Mouse (Mus musculus) left cerebral cortex, adult 2 months (tissue): ENCODE data around the gene Ctsc. TPM values are rescaled to one million over a fixed set of nuclear protein-coding genes. Genes with fewer than 3 reads are reported as not detected.
"Not testable (repeated sequence)": the region's sequence is repeated elsewhere in the genome, so short reads cannot be mapped to it uniquely, and the experiment has no call there.

Experiments used
- DNase-seq, 2 experiments: peaks; one replicate each; pipeline ENCODE4 v3.0.0; 2021 to 2022; ENCODE audit warnings: low spot score in 2 of 2, mixed read lengths in 1 of 2; ENCODE audit errors: extremely low spot score in 1 of 2
- H3K27ac ChIP-seq: fragments of 200-600 bp; 2 replicates; pipeline ENCODE4 v1.8.1; 2022
- H3K4me3 ChIP-seq: fragments of 200-600 bp; 2 replicates; pipeline ENCODE4 v1.8.1; 2022
- CTCF ChIP-seq: fragments of 200-600 bp; IDR thresholded peaks from 2 replicates; pipeline ENCODE4 v1.8.1; 2022; ENCODE audit warnings: antibody characterized with exemption, mild to moderate bottlenecking, moderate library complexity
- intact Hi-C: fragments of 180-260 bp; cut with DNase I; formaldehyde crosslinking; loops from one replicate; pipeline ENCODE4 v1.15.1; 2025
- long read RNA-seq, 2 experiments: library from polyadenylated mRNA; stranded (forward); transcript quantifications; one replicate each; pipeline ENCODE4 v2.0.0; 2021; ENCODE audit warnings: borderline mapping rate in 2 of 2
- total RNA-seq, 2 experiments: library from RNA; stranded (reverse); gene quantifications; 2 replicates each; pipeline ENCODE4 v1.2.3; 2021

The Ctsc gene
- total RNA-seq = 1 to 10 TPM; 8.7 to 9.6 TPM
- long read RNA-seq, experiment 1, transcript Ctsc-201 (7 exons, 2,493 nt) = major isoform, 9 of 15 reads
- long read RNA-seq, experiment 1, partial matches to known transcripts = 2 of 15 reads
- long read RNA-seq, experiment 1, other reads (novel, unspliced or antisense) = 0 of 15 reads
- long read RNA-seq, experiment 2, transcript Ctsc-201 (7 exons, 2,493 nt) = major isoform, 5 of 7 reads
- long read RNA-seq, experiment 2, partial matches to known transcripts = 0 of 7 reads
- long read RNA-seq, experiment 2, other reads (novel, unspliced or antisense) = 1 of 7 reads

DNA sequence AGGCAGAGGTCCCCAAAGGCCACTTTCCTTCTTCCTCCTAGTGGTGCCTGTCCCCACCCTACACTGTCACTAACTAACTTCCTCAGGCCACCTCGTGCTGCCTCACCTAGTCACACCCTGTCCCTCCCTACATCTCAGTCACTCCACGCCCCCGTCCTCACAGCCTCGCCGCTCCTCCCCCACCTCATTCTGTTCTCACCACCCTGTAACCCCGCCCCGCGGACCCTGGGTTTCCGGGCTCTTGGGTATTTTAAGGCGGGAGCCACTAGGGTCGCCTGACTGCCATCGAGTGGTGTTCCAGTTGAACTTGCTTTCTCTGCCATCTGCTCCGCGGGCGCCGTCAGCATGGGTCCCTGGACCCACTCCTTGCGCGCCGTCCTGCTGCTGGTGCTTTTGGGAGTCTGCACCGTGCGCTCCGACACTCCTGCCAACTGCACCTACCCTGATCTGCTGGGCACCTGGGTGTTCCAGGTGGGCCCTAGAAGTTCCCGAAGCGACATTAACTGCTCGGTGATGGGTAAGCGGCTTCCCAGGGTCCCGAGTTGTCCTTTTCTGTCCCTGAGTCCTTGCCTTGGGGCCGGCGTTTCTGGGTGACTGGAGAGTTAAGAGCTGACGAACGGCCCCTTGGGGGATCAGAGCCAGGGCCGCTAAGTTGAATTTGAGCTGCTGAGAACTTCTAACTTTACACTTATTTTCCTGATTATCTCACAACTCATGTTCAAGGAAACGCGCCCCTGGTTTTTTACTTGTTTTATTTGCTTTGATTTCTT is at the start of gene Ctsc:
Ctsc (plus strand) TSS at position 228 of the 770 bp plus-strand sequence.
- peak; percentile 10 for TF ChIP-seq CTCF
- peak within 1 kb of the TSS; percentile 44 for H3K27ac ChIP-seq
- H3K4me3 ChIP-seq = peak within 1 kb of the TSS; percentile 54
- peak; percentile 39 to 57 for DNase-seq
- intact Hi-C loops = loop anchor here (1.0 kb wide), 1 partner anchor 21 kb away; no protein-coding TSS in a partner anchor

DNA sequence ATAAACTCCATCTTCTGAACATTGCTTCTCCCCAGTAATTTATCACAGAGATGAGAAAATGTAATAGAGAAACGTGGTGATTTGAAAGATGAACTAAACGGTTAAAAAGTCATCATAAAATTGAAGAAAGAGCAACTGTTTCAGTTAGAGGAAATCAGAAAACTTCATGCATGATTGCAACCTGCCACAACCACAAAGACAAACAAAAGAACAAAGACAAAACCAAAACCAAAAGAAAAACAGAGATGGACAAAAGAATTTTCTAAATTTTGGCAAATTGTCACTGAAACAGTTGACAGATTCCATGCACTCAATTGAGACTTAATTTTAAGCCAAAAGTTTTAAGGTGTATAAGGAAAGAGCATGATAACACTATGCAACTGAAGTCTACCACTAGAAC is 48.8 kb upstream of the Ctsc start:
- Histone ChIP-seq H3K27ac (no peak overlapping the region), H3K4me3 (no peak overlapping the region)
- no peak for TF ChIP-seq CTCF
- DNase-seq = no peak
- intact Hi-C loops = no loop called here

DNA sequence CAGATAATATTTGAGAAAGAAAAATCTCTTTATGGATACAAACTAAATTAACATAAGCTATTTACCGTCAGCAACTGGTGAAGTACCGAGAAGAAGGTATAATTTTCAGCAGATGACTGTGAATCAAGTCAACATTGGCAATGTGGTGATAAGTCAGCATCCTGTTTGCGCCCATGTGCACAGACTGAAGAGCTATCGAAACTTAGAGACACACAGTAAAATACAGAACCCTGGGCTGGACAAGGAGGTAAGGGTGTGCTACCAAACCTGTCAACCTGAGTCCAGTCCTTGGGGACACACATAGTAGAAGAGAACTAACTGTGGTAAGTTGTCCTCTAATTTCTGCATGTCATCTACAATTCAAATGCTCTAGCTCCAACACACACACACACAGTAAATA is 47.8 kb upstream of the Ctsc start:
- Histone ChIP-seq H3K27ac (no peak overlapping the region), H3K4me3 (no peak overlapping the region)
- no peak for TF ChIP-seq CTCF
- no peak for DNase-seq
- intact Hi-C loops = loop anchor here (5.0 kb wide), 1 partner anchor 1192 kb away; no protein-coding TSS in a partner anchor

DNA sequence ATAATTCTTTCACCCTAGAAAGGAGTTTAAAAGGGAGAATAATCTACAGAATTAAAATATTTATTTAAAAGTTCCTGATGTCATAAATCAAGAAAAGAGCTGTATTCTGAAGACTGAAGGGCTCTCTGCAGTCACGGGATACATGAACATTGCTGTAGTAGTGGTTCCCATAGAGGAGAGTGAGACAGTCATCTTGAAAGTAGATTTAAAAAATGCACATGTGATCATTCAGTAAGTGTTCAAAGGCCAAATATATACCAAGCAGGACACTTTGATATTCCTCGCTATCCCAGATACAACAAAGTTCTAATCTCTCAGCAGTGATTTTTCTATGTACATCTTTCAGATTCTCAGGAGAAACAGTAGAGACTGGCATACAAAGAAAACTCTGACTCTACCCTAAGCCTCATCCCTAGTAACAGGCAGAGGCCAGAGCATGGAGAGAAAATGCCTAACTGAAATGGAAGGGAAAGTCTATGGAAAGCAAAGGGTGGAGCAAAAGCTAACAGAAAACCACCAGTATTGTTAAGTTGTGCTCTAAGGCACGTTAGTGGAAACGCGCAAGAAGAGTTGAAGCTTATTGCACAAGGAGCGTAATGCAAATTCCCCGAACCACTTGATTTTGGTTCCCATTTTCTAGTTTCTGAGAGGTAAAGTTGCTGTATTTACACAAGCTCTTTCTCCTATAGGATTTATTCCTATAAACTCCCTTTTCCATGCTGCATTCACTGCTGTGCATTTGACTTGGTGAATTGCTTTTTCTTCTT is 46.9 kb upstream of the Ctsc start:
- intact Hi-C loops = loop anchor here (5.0 kb wide), 1 partner anchor 1191 kb away; no protein-coding TSS in a partner anchor
- no peak for TF ChIP-seq CTCF
- H3K27ac ChIP-seq = no peak overlapping the region

DNA sequence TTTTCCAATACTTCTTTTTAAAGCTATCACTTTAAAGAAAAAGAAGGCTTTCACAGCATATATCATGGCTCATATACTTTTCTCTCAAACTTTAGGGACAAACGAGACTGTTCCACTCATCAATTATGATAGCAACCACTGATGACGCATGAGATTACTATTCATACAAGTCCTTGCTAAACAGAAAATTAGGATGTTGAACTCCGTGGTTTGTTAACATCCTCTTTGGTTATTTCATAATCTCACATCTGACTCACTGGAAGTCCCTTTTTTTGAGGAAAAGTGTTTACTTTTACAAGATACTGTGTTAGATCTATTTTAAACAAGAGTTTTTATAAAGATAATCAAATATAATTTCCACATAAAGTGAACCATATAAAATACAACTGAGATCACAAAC is 34.8 kb upstream of the Ctsc start:
- TF ChIP-seq CTCF = no peak
- intact Hi-C loops = no loop called here
- Histone ChIP-seq H3K4me3 (no peak overlapping the region), H3K27ac (no peak overlapping the region)
- DNase-seq = no peak

More for the DNA sequence above, 46.9 kb upstream of the Ctsc start:
- DNase-seq = no peak
- H3K4me3 ChIP-seq = no peak overlapping the region

DNA sequence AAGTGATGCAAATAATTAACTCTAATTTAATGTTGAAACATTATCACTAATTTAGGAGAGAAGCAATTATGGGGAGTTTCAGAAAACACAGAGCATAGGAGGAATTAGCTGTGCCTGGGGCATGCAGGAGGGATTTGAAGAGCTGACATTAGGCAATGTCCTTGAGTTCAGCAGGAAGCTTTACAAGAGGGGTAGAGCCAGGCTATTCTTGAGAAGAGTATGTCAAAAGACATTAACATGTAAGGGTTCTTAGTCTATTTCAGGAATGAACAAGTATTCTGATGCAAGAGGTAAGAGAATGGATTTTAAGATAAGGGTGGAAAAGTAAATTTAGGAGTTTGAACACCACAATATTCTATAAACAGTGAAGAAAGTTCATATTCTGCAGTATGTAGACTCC is 33.4 kb upstream of the Ctsc start:
- Histone ChIP-seq H3K27ac (no peak overlapping the region), H3K4me3 (no peak overlapping the region)
- no peak for DNase-seq
- no peak for TF ChIP-seq CTCF
- intact Hi-C loops = no loop called here

DNA sequence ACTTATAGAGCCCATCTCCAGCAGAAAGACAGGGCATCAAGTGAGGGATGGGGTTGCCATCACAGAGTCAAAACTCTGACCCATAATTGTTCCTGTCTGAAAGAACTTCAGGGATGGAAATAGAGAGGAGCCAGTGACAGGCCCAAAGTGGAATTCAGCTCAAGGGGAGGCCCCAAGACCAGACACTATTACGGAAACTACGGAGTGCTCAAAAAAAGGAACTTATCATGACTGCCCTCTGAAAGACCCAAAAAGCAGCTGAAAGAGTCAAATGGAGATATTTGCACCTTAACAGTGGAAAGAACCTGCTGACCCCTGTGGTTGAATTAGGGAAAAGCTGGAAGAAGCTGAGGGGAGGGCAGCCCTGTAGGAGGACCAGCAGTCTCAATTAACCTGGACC is 27.5 kb upstream of the Ctsc start:
- H3K4me3 ChIP-seq, DNase-seq, intact Hi-C loops, H3K27ac ChIP-seq: not testable (repeated sequence)

DNA sequence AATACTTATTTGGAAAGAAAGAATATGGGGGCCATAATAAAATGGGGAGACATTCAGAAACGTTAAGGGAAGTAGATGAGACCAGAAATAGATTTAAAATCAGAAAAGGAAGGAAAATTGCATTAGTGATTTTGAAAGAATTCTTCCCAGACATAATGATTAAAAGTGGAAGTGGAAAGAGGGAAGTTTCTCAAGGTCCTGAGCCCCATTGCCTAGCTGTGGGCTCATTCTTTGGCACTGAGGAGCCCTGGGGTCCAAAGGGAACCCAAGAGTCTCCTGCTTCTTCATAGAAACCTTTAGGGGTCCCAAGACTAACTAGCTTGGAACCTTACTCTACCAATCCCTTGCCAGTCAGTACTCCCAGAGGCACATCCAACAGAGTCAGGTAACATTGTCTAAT is 26.4 kb upstream of the Ctsc start:
- Histone ChIP-seq H3K27ac (no peak overlapping the region), H3K4me3 (no peak overlapping the region)
- DNase-seq = no peak
- TF ChIP-seq CTCF = no peak
- intact Hi-C loops = no loop called here

DNA sequence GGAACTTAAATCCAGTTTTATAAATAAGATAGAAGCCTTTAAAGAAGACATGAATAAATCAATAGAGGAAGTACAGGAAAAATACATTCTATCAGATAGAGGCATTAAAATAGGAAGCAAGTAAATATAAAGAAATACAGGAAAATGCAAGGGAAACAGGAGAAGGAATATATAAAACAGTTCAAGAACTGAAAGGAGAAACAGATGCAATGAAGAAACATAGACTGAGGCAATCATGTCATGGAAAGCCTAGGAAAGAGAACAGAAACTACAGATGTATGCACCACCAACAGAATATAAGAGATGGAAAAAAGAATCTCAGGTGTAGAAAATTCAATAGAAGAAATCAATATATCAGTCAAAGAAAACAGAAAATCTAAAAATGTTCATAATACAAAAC is 25.8 kb upstream of the Ctsc start:
- H3K27ac ChIP-seq = no peak overlapping the region
- no peak for TF ChIP-seq CTCF
- no peak for DNase-seq
- intact Hi-C loops = no loop called here
- no peak overlapping the region for H3K4me3 ChIP-seq

DNA sequence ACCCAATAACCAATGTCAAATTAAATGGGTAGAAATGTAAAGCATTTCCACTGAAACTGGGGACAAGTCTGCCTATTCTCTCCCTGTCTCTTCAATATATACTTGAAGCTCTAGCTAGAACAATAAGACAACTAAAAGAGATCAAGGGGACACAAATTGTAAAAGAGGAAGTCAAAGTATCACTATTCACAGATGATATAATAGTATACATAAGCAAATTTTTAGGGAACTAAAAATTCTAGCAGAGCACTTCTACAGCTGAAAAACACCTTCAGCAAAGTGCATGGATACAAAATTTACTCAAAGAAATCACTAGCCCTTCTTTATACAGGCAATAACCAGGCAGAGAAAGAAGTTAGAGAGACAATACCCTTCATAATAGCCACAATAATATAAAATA is 23.0 kb upstream of the Ctsc start:
- DNase-seq = no peak
- no peak overlapping the region for H3K27ac ChIP-seq
- intact Hi-C loops = no loop called here
- TF ChIP-seq CTCF = no peak
- no peak overlapping the region for H3K4me3 ChIP-seq

DNA sequence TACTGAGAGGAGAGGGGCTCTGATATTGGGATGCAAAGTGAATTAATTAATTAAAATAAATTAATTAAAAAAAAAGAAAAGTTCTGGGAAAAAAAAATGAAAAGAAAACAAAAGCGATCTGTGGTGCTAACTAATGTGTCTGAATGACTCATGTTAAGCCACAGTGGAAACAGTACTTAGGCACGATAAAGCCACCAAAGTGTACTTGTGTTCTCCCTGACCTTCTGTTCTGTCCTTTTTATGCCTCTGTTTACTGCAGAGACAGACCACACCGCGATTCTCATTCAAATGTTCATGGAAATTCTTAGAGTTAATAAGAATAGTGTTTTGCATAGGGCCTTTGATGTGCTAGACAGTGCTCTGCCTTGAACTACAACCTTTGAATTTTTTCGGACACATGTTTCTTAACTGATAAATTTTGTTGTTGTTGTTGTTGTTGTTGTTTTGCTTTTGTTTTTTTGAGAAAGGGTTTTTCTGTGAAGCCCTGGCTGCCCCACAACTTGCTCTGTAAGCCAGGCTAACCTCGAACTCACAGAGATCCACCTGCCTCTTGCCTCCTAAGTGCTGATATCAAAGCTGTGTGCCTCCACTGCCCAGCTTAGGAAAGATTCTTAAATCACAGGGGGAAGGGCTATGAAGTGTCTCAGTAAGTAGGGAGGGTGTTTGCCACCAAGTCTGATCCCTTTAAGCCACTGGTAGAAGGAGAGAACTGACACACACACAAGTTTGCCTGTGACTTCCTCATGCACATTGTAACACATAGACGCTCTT is 18.5 kb upstream of the Ctsc start:
- no peak for DNase-seq
- H3K27ac ChIP-seq = no peak overlapping the region
- intact Hi-C loops = no loop called here
- H3K4me3 ChIP-seq = no peak overlapping the region
- no peak for TF ChIP-seq CTCF
